Mouse (Mus musculus): ENCODE measurements around the gene Zfp969. TPM values are rescaled to one million over a fixed set of nuclear protein-coding genes. Genes with fewer than 3 reads are reported as not detected.
"Not testable (repeated sequence)": the region's sequence is repeated elsewhere in the genome, so short reads cannot be mapped to it uniquely, and the experiment has no call there.

Gene Zfp969
- total RNA-seq (2021) = not detected
- long read RNA-seq = 0 reads

GRCm38 (mm10) chr2:175703546-175703945 lies at the start of gene Zfp969:
Gene Zfp969, minus strand, starts transcription at chr2:175703646.
- not testable (repeated sequence) for DNase-seq (ENCODE audit: low spot score in 2 of 2)

- DNase-seq (ENCODE audit: low spot score in 2 of 2) = not testable (repeated sequence)
These were observed 37.8 kb upstream of the Zfp969 start, which contains the start of gene Gm2007 for GRCm38 (mm10) chr2:175741237-175741636. Gene Gm2007, plus strand, starts transcription at chr2:175741537.

GRCm38 (mm10) chr2:175643678-175644077 lies 59.8 kb downstream of the Zfp969 start, which contains the start of gene Gm11007:
Gene Gm11007, plus strand, starts transcription at chr2:175643978.
- not testable (repeated sequence) for DNase-seq (ENCODE audit: low spot score in 2 of 2)

Other genes starting within 250 kb of the Zfp969 start
- 1 to 10 TPM; 5.6 to 6.5 TPM for gene Zfp965, start 233.7 kb downstream of the Zfp969 start, total RNA-seq (2021)
- not detected for gene Gm11007, start 59.7 kb downstream of the Zfp969 start, total RNA-seq (2021)
- gene Gm2007, start 37.9 kb upstream of the Zfp969 start, total RNA-seq (2021) = not detected
- 1 to 10 TPM; 3.3 to 4.8 TPM for gene Gm14288, start 97.4 kb upstream of the Zfp969 start, total RNA-seq (2021)
- 10 to 100 TPM; 65.7 to 74.0 TPM for gene Gm6710, start 165.6 kb upstream of the Zfp969 start, total RNA-seq (2021)
- 1 to 10 TPM; 4.0 to 5.1 TPM for gene Zfp966, start 227.5 kb upstream of the Zfp969 start, total RNA-seq (2021)